Mouse (Mus musculus) frontal cortex, adult (tissue): ENCODE measurements at regions not wholly inside any gene's neighbourhood (a gene's known extent, or its start where the extent isn't known, plus 50 kb on each side); places are given as distances from the start of the nearest gene placed in this dataset.
"Not testable (repeated sequence)": the region's sequence is repeated elsewhere in the genome, so short reads cannot be mapped to it uniquely, and the experiment has no call there.

Source experiments
- ATAC-seq: cut with Nextera tagmentation; 2 replicates; pipeline ENCODE4 v1.9.2; 2017; ENCODE audit warnings: mild to moderate bottlenecking, moderate library complexity, mixed read lengths; ENCODE audit not compliant: low TSS enrichment

- no peak for ATAC-seq
Measured at GRCm38 (mm10) chr15:43581246-43581645, 3447.1 kb downstream of the 9330182O14Rik start.

- ATAC-seq, result peak; percentile 66
Measured at GRCm38 (mm10) chr15:43585751-43586150, 3451.6 kb downstream of the 9330182O14Rik start.

GRCm38 (mm10) chr15:43588021-43588420, 3453.9 kb downstream of the 9330182O14Rik start:
- ATAC-seq, result peak; percentile 94

GRCm38 (mm10) chr15:43607700-43608099, 3473.5 kb downstream of the 9330182O14Rik start:
- peak; percentile 41; the same call in 1 of the 2 replicates for ATAC-seq

GRCm38 (mm10) chr15:43609901-43610300, 3475.7 kb downstream of the 9330182O14Rik start:
- ATAC-seq, result peak; percentile 97

GRCm38 (mm10) chr15:43614004-43614661, 3480.0 kb downstream of the 9330182O14Rik start:
- ATAC-seq, result no peak

GRCm38 (mm10) chr15:43615727-43616126, 3481.6 kb downstream of the 9330182O14Rik start:
- ATAC-seq, result peak; percentile 89

GRCm38 (mm10) chr15:43624431-43624965, 3490.3 kb downstream of the 9330182O14Rik start:
- no peak for ATAC-seq

GRCm38 (mm10) chr15:43625021-43625510, 3490.9 kb downstream of the 9330182O14Rik start:
- no peak for ATAC-seq

GRCm38 (mm10) chr15:43650818-43651500, 3516.8 kb downstream of the 9330182O14Rik start:
- ATAC-seq, result no peak

- ATAC-seq, result no peak
Measured at GRCm38 (mm10) chr15:43663648-43664047, 3529.5 kb downstream of the 9330182O14Rik start.

GRCm38 (mm10) chr15:43678844-43679243, 3544.7 kb downstream of the 9330182O14Rik start:
- no peak for ATAC-seq

- ATAC-seq, result no peak
Measured at GRCm38 (mm10) chr15:43682176-43682575, 3548.0 kb downstream of the 9330182O14Rik start.

- ATAC-seq, result not testable (repeated sequence)
Measured at GRCm38 (mm10) chr15:43691998-43692397, 3557.8 kb downstream of the 9330182O14Rik start.

GRCm38 (mm10) chr15:43695451-43695850, 3561.3 kb downstream of the 9330182O14Rik start:
- ATAC-seq, result peak; percentile 99

- ATAC-seq, result no peak
Measured at GRCm38 (mm10) chr15:43717035-43717434, 3582.9 kb downstream of the 9330182O14Rik start.

- peak; percentile 95 for ATAC-seq
Measured at GRCm38 (mm10) chr15:43717559-43717958, 3583.4 kb downstream of the 9330182O14Rik start.

GRCm38 (mm10) chr15:43720916-43721315, 3586.8 kb downstream of the 9330182O14Rik start:
- peak; percentile 93 for ATAC-seq

GRCm38 (mm10) chr15:43735697-43736096, 3601.5 kb downstream of the 9330182O14Rik start:
- no peak for ATAC-seq

- ATAC-seq, result peak; percentile 90
Measured at GRCm38 (mm10) chr15:43758256-43758655, 3624.1 kb downstream of the 9330182O14Rik start.

- ATAC-seq, result no peak
Measured at GRCm38 (mm10) chr15:43764606-43765005, 3630.4 kb downstream of the 9330182O14Rik start.

- peak; percentile 88 for ATAC-seq
Measured at GRCm38 (mm10) chr15:43772718-43773117, 3638.6 kb downstream of the 9330182O14Rik start.
